Mouse (Mus musculus) kidney, adult 2 months (tissue): ENCODE measurements around the gene Hnrnpl.

ENCODE experiments used
- CTCF ChIP-seq: fragments of 200-500 bp; conservative IDR thresholded peaks from 2 replicates; pipeline ENCODE4 v1.5.1; 2011; ENCODE audit warnings: low read depth, mild to moderate bottlenecking, control low read depth, low read length, moderate library complexity, mixed read lengths; ENCODE audit not compliant: insufficient read depth, insufficient read length
- POLR2A ChIP-seq: fragments of 200-500 bp; IDR thresholded peaks from one replicate; pipeline ENCODE4 v1.6.1; 2011; ENCODE audit warnings: low read depth, low read length, control low read depth

- TF ChIP-seq CTCF, result no peak
- no peak for TF ChIP-seq POLR2A
These were observed 34.2 kb upstream of the Hnrnpl start for GRCm38 (mm10) chr7:28774164-28774563.
